Mouse (Mus musculus): ENCODE data around the gene Aunip. TPM values are rescaled to one million over a fixed set of nuclear protein-coding genes. Genes with fewer than 3 reads are reported as not detected.

The Aunip gene
- polyA plus RNA-seq, 2 experiments, result 7.6 to 21.0 TPM

DNA sequence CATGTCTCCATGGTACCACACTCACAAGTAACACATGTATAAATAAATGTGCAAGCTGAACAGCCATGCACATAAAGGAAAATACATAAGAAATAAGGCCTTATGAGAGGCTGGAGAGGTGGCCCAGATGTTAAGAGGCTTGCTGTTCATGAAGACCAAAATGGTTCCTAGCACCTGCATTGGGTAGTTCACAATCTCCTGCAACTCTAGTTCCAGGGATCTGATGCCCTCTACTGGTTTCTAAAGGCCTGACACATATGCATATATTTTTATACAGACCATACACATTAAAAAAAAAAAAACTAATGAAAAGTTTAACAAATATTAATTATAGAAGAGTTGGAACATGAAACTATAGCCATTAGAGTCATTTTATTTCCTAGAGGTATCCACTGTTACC lies 39.3 kb upstream of the Aunip start:
- Histone ChIP-seq H3K4me2 (ENCODE audit: low read depth) (no peak overlapping the region), H3K36me3 (replicated peaks; ENCODE audit: control insufficient read depth, insufficient read depth, low read depth) (peaks cover 49% of the 10 kb centered on the region)

DNA sequence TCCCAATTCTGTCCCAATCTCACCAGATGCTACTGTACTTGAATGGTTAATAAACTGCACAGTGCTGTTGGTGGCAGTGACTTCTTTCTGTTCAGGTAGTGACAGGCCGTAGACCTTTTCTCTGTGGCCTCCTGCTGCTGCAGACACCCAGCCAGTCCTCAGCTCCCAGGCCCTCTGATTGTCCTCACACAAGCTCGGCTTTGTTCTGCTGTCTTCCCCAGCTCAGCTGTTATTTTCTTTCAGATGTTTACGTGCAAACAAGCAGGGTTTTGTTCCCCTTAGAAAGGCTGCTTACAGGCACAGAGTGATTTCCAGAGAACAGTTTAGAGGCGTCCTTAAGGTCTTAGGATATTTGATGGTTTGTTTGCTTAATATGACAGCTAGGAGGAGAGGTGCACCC lies 37.0 kb upstream of the Aunip start:
- WGBS (ENCODE audit: insufficient replicate concordance), result 74% methylated on average over 4 of the region's 4 CpGs
- no peaks in the 10 kb centered on the region for H3K27me3 ChIP-seq (ENCODE audit: control insufficient read depth, insufficient read depth, low read length)
- TF ChIP-seq EP300 (IDR thresholded peaks at IDR 0.05; ENCODE audit: low read depth), result no peak
- TF ChIP-seq CTCF (IDR thresholded peaks at IDR 0.05; ENCODE audit: low read depth), result no peak
- H3K4me2 ChIP-seq (ENCODE audit: low read depth), result no peak overlapping the region
- no peak overlapping the region for H3K9ac ChIP-seq (replicated peaks)
- H3K36me3 ChIP-seq (replicated peaks; ENCODE audit: control insufficient read depth, insufficient read depth, low read depth), result peaks cover 49% of the 10 kb centered on the region
- H3K4me1 ChIP-seq (replicated peaks; ENCODE audit: control insufficient read depth in 2 of 2, insufficient read depth in 2 of 2, low read length in 1 of 2), result peaks cover 4 to 7% of the 10 kb centered on the region in 2 experiments
- ATAC-seq (ENCODE audit: insufficient read depth) (no peak), DNase-seq (ENCODE audit: low read depth in 3 of 3, low spot score in 3 of 3) (no peak)
- no peak overlapping the region for H3K4me3 ChIP-seq (ENCODE audit: insufficient read depth in 1 of 2, low read depth in 2 of 2, low read length in 2 of 2)
- H3K27ac ChIP-seq, result no peak overlapping the region
- H3K9me3 ChIP-seq (ENCODE audit: control insufficient read depth, low read length), result no peaks in the 10 kb centered on the region

More for the DNA sequence above, 39.3 kb upstream of the Aunip start:
- DNase-seq (ENCODE audit: low read depth in 3 of 3, low spot score in 3 of 3) (no peak), ATAC-seq (ENCODE audit: insufficient read depth) (no peak)
- no peak overlapping the region for H3K27ac ChIP-seq
- H3K4me1 ChIP-seq (replicated peaks; ENCODE audit: control insufficient read depth in 2 of 2, insufficient read depth in 2 of 2, low read length in 1 of 2), result peaks cover 10 to 12% of the 10 kb centered on the region in 2 experiments
- H3K4me3 ChIP-seq (ENCODE audit: insufficient read depth in 1 of 2, low read depth in 2 of 2, low read length in 2 of 2), result no peak overlapping the region
- no peak overlapping the region for H3K9ac ChIP-seq (replicated peaks)
- H3K9me3 ChIP-seq (ENCODE audit: control insufficient read depth, low read length), result no peaks in the 10 kb centered on the region
- H3K27me3 ChIP-seq (ENCODE audit: control insufficient read depth, insufficient read depth, low read length), result no peaks in the 10 kb centered on the region
- TF ChIP-seq CTCF (IDR thresholded peaks at IDR 0.05; ENCODE audit: low read depth) (peak; percentile 43; the same call in 1 of the 2 replicates), EP300 (IDR thresholded peaks at IDR 0.05; ENCODE audit: low read depth) (no peak)

DNA sequence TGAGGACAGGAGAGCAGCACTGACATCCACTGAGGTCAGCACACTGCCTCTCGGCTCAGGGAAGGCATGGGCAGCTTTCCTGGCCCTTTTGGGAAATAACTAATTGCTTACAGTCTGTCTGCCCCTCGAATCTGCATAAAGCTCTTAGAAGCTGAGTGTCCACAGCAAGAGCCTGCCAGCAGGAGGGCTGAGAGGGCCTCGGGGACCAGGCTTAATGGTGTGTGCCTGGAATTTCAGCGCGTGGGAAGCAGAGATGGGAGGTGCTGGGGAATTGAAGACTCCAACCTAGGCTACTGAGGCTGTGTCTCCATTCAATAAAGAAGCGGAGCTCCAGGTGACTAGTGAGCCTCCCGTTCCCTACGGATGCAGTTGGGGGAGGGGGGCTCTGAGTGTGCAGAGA lies 36.6 kb upstream of the Aunip start:
- Histone ChIP-seq H3K27ac (no peak overlapping the region), H3K9ac (replicated peaks) (no peak overlapping the region), H3K4me2 (ENCODE audit: low read depth) (no peak overlapping the region), H3K36me3 (replicated peaks; ENCODE audit: control insufficient read depth, insufficient read depth, low read depth) (peaks cover 49% of the 10 kb centered on the region), H3K4me3 (ENCODE audit: insufficient read depth in 1 of 2, low read depth in 2 of 2, low read length in 2 of 2) (no peak overlapping the region), H3K27me3 (ENCODE audit: control insufficient read depth, insufficient read depth, low read length) (no peaks in the 10 kb centered on the region), H3K9me3 (ENCODE audit: control insufficient read depth, low read length) (no peaks in the 10 kb centered on the region), H3K4me1 (replicated peaks; ENCODE audit: control insufficient read depth in 2 of 2, insufficient read depth in 2 of 2, low read length in 1 of 2) (peaks cover 4 to 7% of the 10 kb centered on the region in 2 experiments)
- no peak for TF ChIP-seq CTCF (IDR thresholded peaks at IDR 0.05; ENCODE audit: low read depth)
- TF ChIP-seq EP300 (IDR thresholded peaks at IDR 0.05; ENCODE audit: low read depth), result no peak
- DNase-seq (ENCODE audit: low read depth in 3 of 3, low spot score in 3 of 3) (no peak), ATAC-seq (ENCODE audit: insufficient read depth) (no peak)
- 83% methylated on average over 8 of the region's 8 CpGs for WGBS (ENCODE audit: insufficient replicate concordance)

DNA sequence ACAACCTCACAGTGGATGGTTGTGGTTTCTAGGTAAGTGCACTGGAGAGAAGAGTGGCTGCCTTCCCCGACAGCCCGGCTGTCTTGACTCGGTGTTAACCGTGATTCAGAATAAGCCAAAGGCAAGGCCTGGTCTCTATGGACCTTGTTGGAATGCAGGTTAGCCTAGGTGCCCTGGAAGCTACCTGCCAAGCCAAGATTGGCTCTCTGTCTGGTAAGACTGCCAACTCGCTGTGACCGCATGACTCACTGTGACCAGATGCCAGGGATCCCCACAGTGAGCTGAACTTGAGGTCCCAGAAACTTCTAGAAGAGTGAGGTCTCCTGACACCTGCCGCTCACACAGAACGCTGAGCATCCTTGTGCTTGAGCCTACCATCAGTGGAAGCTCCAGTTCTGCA lies 33.9 kb upstream of the Aunip start:
- Histone ChIP-seq H3K36me3 (replicated peaks; ENCODE audit: control insufficient read depth, insufficient read depth, low read depth) (peaks cover 33% of the 10 kb centered on the region), H3K27ac (no peak overlapping the region), H3K4me2 (ENCODE audit: low read depth) (no peak overlapping the region), H3K9ac (replicated peaks) (no peak overlapping the region), H3K4me3 (ENCODE audit: insufficient read depth in 1 of 2, low read depth in 2 of 2, low read length in 2 of 2) (no peak overlapping the region), H3K27me3 (ENCODE audit: control insufficient read depth, insufficient read depth, low read length) (no peaks in the 10 kb centered on the region), H3K4me1 (replicated peaks; ENCODE audit: control insufficient read depth in 2 of 2, insufficient read depth in 2 of 2, low read length in 1 of 2) (no peaks in the 10 kb centered on the region), H3K9me3 (ENCODE audit: control insufficient read depth, low read length) (no peaks in the 10 kb centered on the region)
- ATAC-seq (ENCODE audit: insufficient read depth), result no peak
- WGBS (ENCODE audit: insufficient replicate concordance), result 82% methylated on average over 8 of the region's 8 CpGs
- DNase-seq (ENCODE audit: low read depth in 3 of 3, low spot score in 3 of 3), result no peak
- TF ChIP-seq EP300 (IDR thresholded peaks at IDR 0.05; ENCODE audit: low read depth) (no peak), CTCF (IDR thresholded peaks at IDR 0.05; ENCODE audit: low read depth) (no peak)

DNA sequence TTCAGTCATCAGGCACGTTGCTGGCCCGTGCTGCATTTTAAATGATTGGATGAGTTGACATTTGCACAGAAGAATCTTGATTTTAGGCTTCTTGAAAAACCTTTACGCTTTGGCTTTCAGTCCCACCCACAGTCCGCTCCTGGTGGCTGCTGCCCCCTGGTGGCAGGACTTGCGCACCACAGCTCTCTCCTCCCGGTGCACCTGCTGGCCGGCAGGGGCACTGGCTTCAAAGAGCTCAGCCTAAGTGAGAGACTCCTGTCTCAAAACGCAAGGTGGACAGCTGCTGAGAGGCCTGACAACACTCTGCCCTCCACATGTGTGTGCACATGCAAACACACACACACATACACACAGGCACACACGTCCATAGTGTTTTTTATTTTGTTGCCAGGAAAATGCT lies 32.8 kb upstream of the Aunip start:
- no peaks in the 10 kb centered on the region for H3K9me3 ChIP-seq (ENCODE audit: control insufficient read depth, low read length)
- no peak overlapping the region for H3K27ac ChIP-seq
- no peak overlapping the region for H3K4me3 ChIP-seq (ENCODE audit: insufficient read depth in 1 of 2, low read depth in 2 of 2, low read length in 2 of 2)
- TF ChIP-seq EP300 (IDR thresholded peaks at IDR 0.05; ENCODE audit: low read depth) (no peak), CTCF (IDR thresholded peaks at IDR 0.05; ENCODE audit: low read depth) (peak; percentile 100)
- ATAC-seq (ENCODE audit: insufficient read depth) (peak; percentile 69), DNase-seq (ENCODE audit: low read depth in 3 of 3, low spot score in 3 of 3) (peak; percentile 55 to 70 (median 69))
- 5% methylated on average over 9 of the region's 9 CpGs for WGBS (ENCODE audit: insufficient replicate concordance)
- H3K4me1 ChIP-seq (replicated peaks; ENCODE audit: control insufficient read depth in 2 of 2, insufficient read depth in 2 of 2, low read length in 1 of 2), result no peaks in the 10 kb centered on the region
- H3K36me3 ChIP-seq (replicated peaks; ENCODE audit: control insufficient read depth, insufficient read depth, low read depth), result peaks cover 22% of the 10 kb centered on the region
- H3K27me3 ChIP-seq (ENCODE audit: control insufficient read depth, insufficient read depth, low read length), result no peaks in the 10 kb centered on the region; the same call in 1 of the 2 replicates
- H3K9ac ChIP-seq (replicated peaks), result no peak overlapping the region
- H3K4me2 ChIP-seq (ENCODE audit: low read depth), result no peak overlapping the region
